Mouse (Mus musculus) heart, postnatal 0 days (tissue): ENCODE results near the gene Neb. TPM values are rescaled to one million over a fixed set of nuclear protein-coding genes. Genes with fewer than 3 reads are reported as not detected.

Experiments used
- ATAC-seq: fragments of 200-750 bp; cut with Nextera tagmentation; 2 replicates; pipeline ENCODE4 v1.8.0; 2017; ENCODE audit warnings: low read depth, moderate number of reproducible peaks, moderate library complexity; ENCODE audit not compliant: insufficient read depth
- DNase-seq: peaks from one replicate; pipeline ENCODE4 v3.0.0-alpha.2; 2016; ENCODE audit warnings: low spot score
- H3K27ac ChIP-seq: fragments of 300-500 bp; sonication (generic); 2 replicates; pipeline ENCODE4 v1.5.1; 2014; ENCODE audit warnings: low read depth, mild to moderate bottlenecking
- H3K27me3 ChIP-seq: fragments of 300-500 bp; sonication (generic); 2 replicates; pipeline ENCODE4 v1.6.1; 2014; ENCODE audit warnings: low read length, mixed read lengths; ENCODE audit not compliant: control insufficient read depth, insufficient read depth
- H3K36me3 ChIP-seq: fragments of 300-500 bp; sonication (generic); replicated peaks from 2 replicates; pipeline ENCODE4 v1.6.1; 2014; ENCODE audit warnings: low read length, mixed read lengths; ENCODE audit not compliant: control insufficient read depth, insufficient read depth
- H3K4me1 ChIP-seq: fragments of 300-500 bp; sonication (generic); 2 replicates; pipeline ENCODE4 v1.6.1; 2014; ENCODE audit warnings: antibody characterized with exemption; ENCODE audit not compliant: control insufficient read depth, insufficient read depth
- H3K4me2 ChIP-seq: fragments of 300-500 bp; sonication (generic); 2 replicates; pipeline ENCODE4 v1.6.1; 2014; ENCODE audit warnings: low read depth, mild to moderate bottlenecking, low read length, moderate library complexity
- H3K4me3 ChIP-seq: fragments of 300-500 bp; sonication (generic); 2 replicates; pipeline ENCODE4 v1.5.1; 2014; ENCODE audit warnings: low read depth, low read length
- H3K9ac ChIP-seq: fragments of 300-500 bp; sonication (generic); replicated peaks from 2 replicates; pipeline ENCODE4 v1.6.1; 2014; ENCODE audit warnings: low read depth, low read length, mixed read lengths
- H3K9me3 ChIP-seq: fragments of 300-500 bp; sonication (generic); replicated peaks from 2 replicates; pipeline ENCODE4 v1.6.1; 2016; ENCODE audit warnings: low read length; ENCODE audit not compliant: control insufficient read depth
- CTCF ChIP-seq: IDR thresholded peaks from 2 replicates; pipeline ENCODE4 v1.5.1; 2016; ENCODE audit warnings: antibody characterized with exemption, control low read depth, low read depth
- EP300 ChIP-seq: IDR thresholded peaks from 2 replicates; pipeline ENCODE4 v1.6.1; 2016; ENCODE audit warnings: antibody characterized with exemption, low read depth
- WGBS: fragments of 180-500 bp; shearing (Covaris S2); extraction: QIAGEN DNeasy Blood & Tissue Kit; methylation state at CpG from one replicate; pipeline ENCODE4 v1.1.7; 2014; 5-methylcytosine and 5-hydroxymethylcytosine counted together
- polyA plus RNA-seq: library from polyadenylated mRNA; unstranded; fragments of >200 nt; fragmentation: Nextera tagmentation; extraction: Ambion mirVana; gene quantifications from 2 replicates; pipeline ENCODE4 v1.2.1, GENCODE M21; 2015
- total RNA-seq: library from RNA; depleted of rRNA; stranded (reverse); fragments of >200 nt; gene quantifications from 2 replicates; pipeline ENCODE4 v1.2.3, GENCODE M21; 2014; ENCODE audit warnings: low replicate concordance

Neb gene
- total and polyA plus RNA-seq, 2 experiments from 2014 or later: 1.4 to 4.4 TPM

DNA sequence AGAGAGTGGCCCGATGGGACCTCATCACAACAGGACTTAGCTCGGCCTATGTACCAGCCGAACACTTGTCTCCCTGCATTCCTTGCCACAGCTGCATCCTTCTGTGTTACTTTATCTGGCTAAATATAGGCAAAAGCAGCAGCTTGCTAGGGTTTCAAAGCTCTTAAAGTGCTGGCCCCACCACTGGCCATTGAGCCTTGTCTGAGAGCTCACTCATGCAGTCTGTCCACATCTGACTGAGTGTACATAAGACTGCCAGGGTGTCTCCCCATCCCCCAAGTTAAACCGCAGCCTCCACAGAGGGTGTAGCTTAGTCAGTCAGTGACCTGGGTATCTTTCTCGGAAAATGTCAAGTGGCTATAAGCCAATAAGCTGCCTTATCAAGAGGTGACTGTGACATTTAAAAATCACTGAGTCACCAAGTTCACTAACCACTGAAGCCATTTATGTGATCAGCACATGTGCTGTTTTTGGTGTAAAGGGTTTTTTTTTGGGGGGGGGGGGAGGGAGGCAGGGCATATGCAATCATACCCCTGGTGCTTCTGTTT lies 59.2 kb downstream of the Neb start:
- H3K27ac ChIP-seq: peak overlapping the region; percentile 46; the same call in 1 of the 2 replicates
- no peaks in the 10 kb centered on the region for H3K36me3 ChIP-seq
- WGBS: 17% methylated on average over 5 of the region's 5 CpGs
- no peaks in the 10 kb centered on the region for H3K9me3 ChIP-seq
- DNase-seq (peak; percentile 22), ATAC-seq (peak; percentile 67)
- TF ChIP-seq EP300 (no peak), CTCF (no peak)
- H3K9ac ChIP-seq: no peak overlapping the region
- H3K27me3 ChIP-seq: no peaks in the 10 kb centered on the region
- peaks cover 14% of the 10 kb centered on the region for H3K4me1 ChIP-seq
- H3K4me2 ChIP-seq: no peak overlapping the region
- H3K4me3 ChIP-seq: no peak overlapping the region

DNA sequence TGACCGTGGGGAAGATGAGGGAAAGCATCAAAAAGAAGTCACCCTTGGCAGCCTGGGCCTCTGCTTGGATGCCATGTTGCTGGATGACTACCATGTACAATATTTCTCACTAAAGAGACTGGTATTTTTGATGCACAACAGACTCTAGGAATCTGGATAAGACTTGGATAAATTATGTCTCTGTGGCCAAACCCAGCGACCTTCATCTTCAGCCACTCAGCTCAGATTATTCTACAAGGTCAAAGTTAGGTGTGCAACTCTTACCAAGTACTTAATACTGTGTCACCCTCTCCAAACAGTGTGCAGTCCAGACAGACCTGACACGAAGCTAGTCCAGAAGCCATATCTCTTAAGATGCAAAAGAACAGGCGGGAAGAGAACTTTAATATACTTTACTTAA lies 60.8 kb downstream of the Neb start:
- no peak overlapping the region for H3K4me2 ChIP-seq
- no peak overlapping the region for H3K4me3 ChIP-seq
- ATAC-seq: no peak
- peaks cover 13% of the 10 kb centered on the region for H3K4me1 ChIP-seq
- WGBS: 68% methylated on average over 4 of the region's 4 CpGs
- H3K27me3 ChIP-seq: no peaks in the 10 kb centered on the region
- TF ChIP-seq CTCF (no peak), EP300 (no peak)
- H3K27ac ChIP-seq: no peak overlapping the region
- no peaks in the 10 kb centered on the region for H3K9me3 ChIP-seq
- no peak overlapping the region for H3K9ac ChIP-seq
- no peak for DNase-seq
- H3K36me3 ChIP-seq: no peaks in the 10 kb centered on the region

DNA sequence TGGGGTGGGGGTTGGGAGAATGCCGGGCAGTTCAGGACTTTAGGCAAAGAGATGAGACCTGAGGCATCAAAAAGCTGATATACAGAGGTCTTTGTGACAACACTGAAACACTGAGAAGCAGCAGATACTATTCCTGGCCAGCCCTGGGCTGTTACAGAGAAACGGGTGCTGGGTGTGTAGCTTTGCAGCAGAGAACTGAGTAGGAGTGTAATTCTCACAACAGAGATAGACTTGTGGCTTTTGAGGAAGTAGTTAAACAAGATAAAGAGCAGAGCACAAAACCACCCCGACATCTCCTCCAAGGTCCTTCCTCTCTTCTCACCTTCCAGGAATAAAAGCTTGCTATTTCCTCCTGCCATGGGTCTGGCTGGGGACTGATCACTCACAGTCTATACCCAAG lies 62.5 kb downstream of the Neb start:
- Histone ChIP-seq H3K9ac (no peak overlapping the region), H3K36me3 (no peaks in the 10 kb centered on the region), H3K27ac (no peak overlapping the region), H3K4me3 (no peak overlapping the region), H3K4me2 (no peak overlapping the region), H3K9me3 (no peaks in the 10 kb centered on the region), H3K4me1 (peaks cover 6% of the 10 kb centered on the region), H3K27me3 (no peaks in the 10 kb centered on the region)
- ATAC-seq: no peak
- 29% methylated on average over 3 of the region's 3 CpGs for WGBS
- no peak for TF ChIP-seq EP300
- no peak for TF ChIP-seq CTCF
- no peak for DNase-seq

DNA sequence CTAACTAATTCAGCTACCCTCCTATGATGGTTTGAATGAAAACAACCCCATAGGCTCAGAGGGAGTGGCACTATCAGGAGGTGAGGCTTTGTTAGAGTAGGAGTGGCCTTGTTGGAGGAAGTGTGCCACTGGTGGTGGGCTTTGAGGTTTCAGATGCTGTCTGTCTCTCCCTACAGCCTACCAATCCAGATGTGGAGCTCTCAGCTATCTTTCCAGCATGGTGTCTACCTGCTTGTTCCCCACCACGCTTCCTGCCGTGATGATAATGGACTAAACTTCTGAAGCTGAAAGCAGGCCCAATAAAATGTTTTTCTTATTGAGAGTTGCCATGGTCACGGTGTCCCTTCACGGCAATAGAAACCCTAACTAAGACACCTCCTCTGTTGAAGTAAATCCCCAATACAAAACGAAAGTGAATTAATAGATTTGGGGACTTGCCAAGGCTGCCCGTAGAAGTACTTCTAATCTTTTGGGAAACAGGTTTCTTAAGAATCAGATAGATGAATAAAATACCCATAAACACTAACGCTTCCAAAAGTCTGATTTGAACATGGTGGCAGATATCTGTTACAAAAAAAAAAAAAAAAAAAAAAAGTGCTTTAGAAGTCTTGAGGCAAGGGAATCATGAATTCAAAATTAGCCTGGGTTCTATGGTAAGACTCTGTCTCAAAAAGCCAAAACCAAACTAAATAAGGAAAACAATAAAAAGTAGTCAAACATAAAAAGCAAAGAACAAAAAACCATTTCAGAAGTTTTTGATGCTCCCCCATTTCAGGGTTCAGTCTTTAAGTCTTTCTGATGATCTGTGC lies 63.1 kb downstream of the Neb start:
- no peaks in the 10 kb centered on the region for H3K36me3 ChIP-seq
- ATAC-seq: no peak
- 88% methylated on average over 7 of the region's 7 CpGs for WGBS

DNA sequence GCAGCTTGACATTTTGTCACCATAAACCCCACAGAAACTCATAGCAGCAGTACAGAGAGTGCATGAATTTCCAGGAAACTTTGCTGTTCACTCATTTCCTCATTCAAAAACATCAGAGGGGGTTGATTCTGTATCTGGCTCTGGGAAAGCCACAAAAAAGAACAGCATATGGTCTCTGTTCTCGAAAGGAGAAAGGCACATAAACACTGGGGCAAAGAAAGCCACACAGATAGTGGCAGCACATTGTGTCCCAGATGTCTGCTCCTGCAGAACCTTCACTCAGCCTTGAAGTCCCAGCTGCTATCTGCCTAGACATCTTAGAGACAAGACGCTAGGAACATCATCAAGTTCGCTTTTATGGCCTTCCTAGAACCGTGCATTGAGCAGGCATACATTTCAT lies 67.5 kb downstream of the Neb start:
- Histone ChIP-seq H3K4me3 (no peak overlapping the region), H3K4me1 (0 out of 2 replicates have a peak, but pooled peaks cover 3% of the 10 kb centered on the region), H3K4me2 (no peak overlapping the region), H3K9me3 (no peaks in the 10 kb centered on the region), H3K27me3 (no peaks in the 10 kb centered on the region), H3K9ac (no peak overlapping the region), H3K27ac (no peak overlapping the region), H3K36me3 (no peaks in the 10 kb centered on the region)
- 79% methylated on average over 4 of the region's 4 CpGs for WGBS
- no peak for TF ChIP-seq EP300
- TF ChIP-seq CTCF: no peak
- DNase-seq: no peak
- no peak for ATAC-seq

More for the DNA sequence above, 63.1 kb downstream of the Neb start:
- Histone ChIP-seq H3K4me1 (peaks cover 6% of the 10 kb centered on the region), H3K4me2 (no peak overlapping the region), H3K4me3 (no peak overlapping the region), H3K27me3 (no peaks in the 10 kb centered on the region), H3K27ac (no peak overlapping the region), H3K9me3 (no peaks in the 10 kb centered on the region), H3K9ac (no peak overlapping the region)
- no peak for DNase-seq
- TF ChIP-seq CTCF: no peak
- TF ChIP-seq EP300: no peak
